ENCODE assay signal across 16 mouse cellular contexts in the genomic region with DNA sequence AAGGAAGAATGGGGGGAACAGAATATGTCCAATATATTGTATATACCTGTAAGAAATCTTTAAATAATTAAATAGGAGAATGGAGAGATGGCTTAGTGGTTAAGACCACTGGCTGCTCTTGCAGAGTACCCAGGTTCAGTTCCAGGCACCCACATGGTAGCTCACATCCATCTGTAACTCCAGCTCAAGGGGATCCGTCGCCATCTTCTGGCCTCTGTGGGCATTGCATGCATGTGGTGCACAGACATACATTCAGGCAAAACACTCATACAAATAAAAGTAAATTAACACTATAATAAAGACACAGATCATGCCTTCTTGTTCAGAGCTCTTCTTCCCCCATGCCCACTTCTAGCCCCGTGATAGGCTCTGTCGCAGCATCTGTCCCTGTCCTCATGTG.
DNase-seq lines count a peak whose midpoint lies in the region; ATAC-seq and TF ChIP-seq lines count a peak whose summit lies in the region.
"Had no signal": no experiment of that assay in that cellular context is flagged by ENCODE, and none has a peak within 500 bp of the region (broad histone marks: within the 10 kb centered on the region; RNA-seq: fewer than 3 reads in every experiment).

No protein-coding gene starts in this region.

- peaks cover 4 to 10% of the 10 kb centered on the region in 2 experiments; a peak in 3 of 4 replicates for H3K4me1 ChIP-seq in liver, embryonic 14.5 days (replicated peaks; ENCODE audit: control insufficient read depth in 2 of 2, insufficient read depth in 2 of 2, low read length in 1 of 2)
- H3K4me1 ChIP-seq: limb, embryonic 12.5 days had no signal

- intact Hi-C loops in gastrocnemius, adult 2 months (cut with DNase I): no loop called here

- H3K27me3 ChIP-seq in liver, embryonic 14.5 days (ENCODE audit: control insufficient read depth, insufficient read depth, low read length): no peaks in the 10 kb centered on the region
- H3K27me3 ChIP-seq in Patski: no peaks in the 10 kb centered on the region
- H3K27me3 ChIP-seq: limb, embryonic 12.5 days; stomach, embryonic 15.5 days had no signal

- no peaks in the 10 kb centered on the region for H3K36me3 ChIP-seq in liver, embryonic 14.5 days (replicated peaks; ENCODE audit: control insufficient read depth, insufficient read depth, low read depth)
- H3K36me3 ChIP-seq: heart, embryonic 10.5 days; limb, embryonic 12.5 days; stomach, embryonic 15.5 days had no signal

- H3K27ac ChIP-seq in gastrocnemius, adult 2 months: no peak overlapping the region
- H3K27ac ChIP-seq in liver, embryonic 14.5 days: no peak overlapping the region
- H3K27ac ChIP-seq: heart, embryonic 10.5 days; limb, embryonic 12.5 days; stomach, embryonic 15.5 days had no signal

- H3K9me3 ChIP-seq in liver, embryonic 14.5 days (ENCODE audit: control insufficient read depth, low read length): no peaks in the 10 kb centered on the region
- H3K9me3 ChIP-seq: heart, embryonic 10.5 days; stomach, embryonic 15.5 days had no signal

- ATAC-seq in liver, embryonic 14.5 days (ENCODE audit: insufficient read depth): no peak
- ATAC-seq in Patski: no peak
- ATAC-seq: forebrain, embryonic 14.5 days had no signal

- CTCF ChIA-PET in Patski (lab: Charles Lee): interaction anchor here (1.2 to 1.4 kb wide), 3 partner anchors 8 to 73 kb away, joined by 3 to 4 read pairs (median 3); no protein-coding TSS in a partner anchor

- H3K4me2 ChIP-seq in liver, embryonic 14.5 days (ENCODE audit: low read depth): no peak overlapping the region
- H3K4me2 ChIP-seq: limb, embryonic 12.5 days; stomach, embryonic 15.5 days had no signal

- WGBS in liver, embryonic 14.5 days (ENCODE audit: insufficient replicate concordance): 65% methylated on average over 4 of the region's 4 CpGs

- no peak overlapping the region for H3K9ac ChIP-seq in liver, embryonic 14.5 days (replicated peaks)
- H3K9ac ChIP-seq: limb, embryonic 12.5 days; stomach, embryonic 15.5 days had no signal

- TF ChIP-seq EP300 in liver, embryonic 14.5 days (IDR thresholded peaks at IDR 0.05; ENCODE audit: low read depth): no peak

- POLR2A ChIA-PET in Patski (lab: Charles Lee): no interaction called here

- no peak overlapping the region for H3K4me3 ChIP-seq in gastrocnemius, adult 2 months
- no peak overlapping the region for H3K4me3 ChIP-seq in liver, embryonic 14.5 days (ENCODE audit: insufficient read depth in 1 of 2, low read depth in 2 of 2, low read length in 2 of 2)
- H3K4me3 ChIP-seq: heart, embryonic 10.5 days; limb, embryonic 12.5 days; stomach, embryonic 15.5 days had no signal

- in situ Hi-C loops in Patski (cut with MboI; ENCODE audit: low pct_unique_long_range_greater_than_20kb): no loop called here

- TF ChIP-seq CTCF in gastrocnemius, adult 2 months (IDR thresholded peaks at IDR 0.05): peak; percentile 47
- peak; percentile 71 for TF ChIP-seq CTCF in liver, embryonic 14.5 days (IDR thresholded peaks at IDR 0.05; ENCODE audit: low read depth)
- TF ChIP-seq CTCF in Patski (IDR thresholded peaks at IDR 0.05): peak; percentile 61

- DNase-seq in gastrocnemius, adult 2 months: no peak
- DNase-seq in gastrocnemius, postnatal 4 days (ENCODE audit: low spot score in 2 of 2): no peak
- no peak for DNase-seq in liver, embryonic 14.5 days (ENCODE audit: low read depth in 3 of 3, low spot score in 3 of 3)
- DNase-seq in liver (no peak), Patski (ENCODE audit: low read depth, low spot score) (no peak)
- peak; percentile 48 to 51 for DNase-seq in B cell, adult 2 months
- no peak for DNase-seq in adrenal gland, adult 18-20 months (ENCODE audit: low spot score in 2 of 2)
- DNase-seq in spleen, postnatal 4 days (ENCODE audit: low spot score in 2 of 2): no peak
- DNase-seq: cerebellum, adult 11-12 months; gastrocnemius, postnatal 10 days; lung, postnatal 36 days; midbrain, embryonic 14.5 days had no signal

Comparison
In these comparisons a context has a peak if more than half of its experiments do, and no peak if none do; other contexts are left out.
1. DNase-seq: peak in B cell, adult 2 months (2 of 2); none in gastrocnemius, adult 2 months (single experiment), gastrocnemius, postnatal 4 days (0 of 2), liver, embryonic 14.5 days (0 of 3), liver (single experiment), Patski (single experiment), adrenal gland, adult 18-20 months (0 of 2) and spleen, postnatal 4 days (0 of 2).
2. Peak in every context shown above with its lines, with median percentiles within 50 percentile points of each other: CTCF ChIP-seq.